In the genomic region with DNA sequence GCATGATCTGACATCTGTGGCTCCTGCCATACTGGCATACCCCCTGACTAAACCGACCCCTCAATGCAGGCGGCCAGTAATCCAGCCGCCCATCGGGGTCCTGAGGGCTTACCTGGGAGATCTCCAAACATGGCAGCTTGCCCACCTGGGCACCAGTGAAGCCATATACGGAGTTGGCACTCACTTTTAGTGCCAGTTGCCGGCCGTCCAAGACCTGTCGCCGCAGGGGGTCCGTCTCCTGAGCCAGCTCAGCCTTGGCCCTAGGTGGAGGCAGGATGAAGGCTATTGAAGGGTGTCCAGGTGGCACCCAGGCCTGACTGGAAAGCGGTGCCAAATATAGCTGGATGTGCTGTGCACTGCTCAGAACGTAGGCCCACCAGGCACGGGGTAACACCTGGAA, we compare ENCODE assay signal across 26 mouse cellular contexts. TPM values are rescaled to one million over a fixed set of nuclear protein-coding genes. Genes with fewer than 3 reads are reported as not detected.
DNase-seq lines count a peak whose midpoint lies in the region.
"Had no signal": no experiment of that assay in that cellular context is flagged by ENCODE, and none has a peak within 500 bp of the region (broad histone marks: within the 10 kb centered on the region; RNA-seq: fewer than 3 reads in every experiment).

No protein-coding gene starts in this region.

- peak; percentile 45 for DNase-seq in left cerebral cortex, postnatal 4 days
- DNase-seq in left cerebral cortex, postnatal 36 days (ENCODE audit: low spot score in 2 of 2) = no peak
- DNase-seq in brain, adult 2 months (ENCODE audit: low read depth, low spot score) = peak; percentile 37
- peak; percentile 69 for DNase-seq in cerebellum, adult 8-10 months
- DNase-seq in cerebellum, postnatal 25 days = peak; percentile 79 to 87
- no peak for DNase-seq in kidney, postnatal 4 days
- DNase-seq in lung, postnatal 25 days (ENCODE audit: low spot score) = no peak
- DNase-seq: adrenal gland, adult 2 months; adrenal gland, postnatal 36 days; B cell, adult 2 months; heart, adult 2 months; heart, postnatal 10 days; kidney, adult 8-10 months; kidney, postnatal 14 days; liver, embryonic 13.5 days; lung, adult 18-20 months; right cerebral cortex, adult 18-20 months; spleen, adult 18-20 months; thymus, adult 2 months; thymus, postnatal 4 days had no signal

- intact Hi-C loops in left cerebral cortex, postnatal 4 days (cut with DNase I) = no loop called here
- intact Hi-C loops in left cerebral cortex, postnatal 36 days (cut with DNase I) = no loop called here

RNA-seq across cellular contexts. Expression of a gene that starts 5.6 kb away (rescaled TPM):
- under 1 TPM in 1 of 2 experiments, not detected in 1; 0.20 TPM for total RNA-seq in left cerebral cortex, postnatal 4 days (2021)
- total RNA-seq in left cerebral cortex, postnatal 36 days (2021) = not detected
- total RNA-seq: common myeloid progenitor, adult 5-6 weeks; gastrocnemius, postnatal 36 days; hematopoietic stem cell, adult 5-6 weeks; layer of hippocampus, adult 18-20 months had no signal

RNA-seq across cellular contexts. Expression of a gene that starts 11.2 kb away (rescaled TPM):
- 10 to 100 TPM; 13.6 to 14.4 TPM for total RNA-seq in left cerebral cortex, postnatal 4 days (2021)
- 1 to 10 TPM; 7.5 to 7.6 TPM for total RNA-seq in left cerebral cortex, postnatal 36 days (2021)

RNA-seq across cellular contexts. Expression of a gene that starts 13.0 kb away (rescaled TPM):
- total RNA-seq in left cerebral cortex, postnatal 4 days (2021) = under 1 TPM in 1 of 2 experiments, not detected in 1; 0.10 TPM
- total RNA-seq in left cerebral cortex, postnatal 36 days (2021) = under 1 TPM in 1 of 2 experiments, not detected in 1; 0.12 TPM
- total RNA-seq: adrenal gland, postnatal 36 days; common myeloid progenitor, adult 5-6 weeks; hematopoietic stem cell, adult 5-6 weeks; left cerebral cortex, postnatal 25 days; megakaryocyte progenitor cell, adult 5-6 weeks had no signal

RNA-seq across cellular contexts. Expression of a gene that starts 16.3 kb away (rescaled TPM):
- 10 to 100 TPM; 44.4 to 55.0 TPM for total RNA-seq in left cerebral cortex, postnatal 4 days (2021)
- total RNA-seq in left cerebral cortex, postnatal 36 days (2021) = 10 to 100 TPM; 73.1 to 78.3 TPM

RNA-seq across cellular contexts. Expression of a gene that starts 34.7 kb away (rescaled TPM):
- under 1 TPM in 1 of 2 experiments, not detected in 1; 0.30 TPM for total RNA-seq in left cerebral cortex, postnatal 4 days (2021)
- total RNA-seq in left cerebral cortex, postnatal 36 days (2021) = not detected
- total RNA-seq: layer of hippocampus, adult 18-20 months had no signal

Comparison
In these comparisons a context has a peak if more than half of its experiments do, and no peak if none do; other contexts are left out.
1. DNase-seq: peak in left cerebral cortex, postnatal 4 days (single experiment), brain, adult 2 months (single experiment), cerebellum, adult 8-10 months (single experiment) and cerebellum, postnatal 25 days (2 of 2); none in left cerebral cortex, postnatal 36 days (0 of 2), kidney, postnatal 4 days (0 of 2) and lung, postnatal 25 days (single experiment).